Mouse (Mus musculus): ENCODE measurements around the gene Chil4.
"Not testable (repeated sequence)": the region's sequence is repeated elsewhere in the genome, so short reads cannot be mapped to it uniquely, and the experiment has no call there.

The Chil4 gene

DNA sequence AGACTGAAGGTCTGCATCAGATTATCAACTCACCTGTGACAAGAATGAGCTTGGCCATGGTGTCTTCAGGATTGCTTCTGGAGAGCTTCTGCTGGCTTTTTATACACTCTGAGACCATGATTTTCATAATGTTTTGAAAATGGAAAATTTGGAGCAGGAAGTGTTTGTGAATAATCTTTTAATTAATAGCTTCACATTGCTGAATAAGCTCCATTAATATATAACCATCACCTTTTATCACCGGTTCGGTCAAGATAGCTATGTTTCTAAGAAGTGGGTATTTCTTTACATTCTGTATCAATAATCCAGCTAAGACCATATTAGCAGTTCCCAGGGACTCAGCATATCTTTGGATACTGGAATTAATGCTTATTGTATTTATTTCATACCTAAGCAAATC lies at the start of gene Chil4:
Chil4 (minus strand) TSS at position 101 of the 400 bp plus-strand sequence.
- no peak for DNase-seq (ENCODE audit: low read depth)

- DNase-seq (ENCODE audit: low read depth), result no peak
These were observed 46.5 kb upstream of the Chil4 start for GRCm38 (mm10) chr3:106265854-106266253.

DNA sequence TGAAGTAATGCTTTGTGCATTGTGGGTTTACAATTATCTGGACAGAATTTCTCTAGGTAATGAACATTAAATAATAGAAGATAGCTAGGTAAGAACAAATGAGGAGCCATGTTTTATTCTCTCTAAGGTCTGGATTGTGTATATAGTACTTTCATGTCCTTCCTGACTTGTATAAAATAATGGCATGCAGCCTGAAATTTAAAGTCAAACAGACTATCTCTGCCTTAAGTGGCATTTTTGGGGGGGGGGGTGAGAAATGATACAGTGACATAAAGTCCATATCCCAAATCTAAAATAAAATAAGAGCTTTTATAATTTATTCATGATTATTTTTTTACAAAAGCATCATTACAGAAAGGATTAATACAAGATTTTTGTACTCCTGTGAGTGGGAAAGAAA lies 45.5 kb upstream of the Chil4 start:
- no peak for DNase-seq (ENCODE audit: low read depth)

GRCm38 (mm10) chr3:106257076-106257475 lies 37.8 kb upstream of the Chil4 start:
- DNase-seq (ENCODE audit: low read depth), result not testable (repeated sequence)

- DNase-seq (ENCODE audit: low read depth), result no peak
These were observed 33.4 kb upstream of the Chil4 start for GRCm38 (mm10) chr3:106252719-106253118.

- DNase-seq (ENCODE audit: low read depth), result not testable (repeated sequence)
These were observed 31.6 kb upstream of the Chil4 start for GRCm38 (mm10) chr3:106250763-106251399.

- DNase-seq (ENCODE audit: low read depth), result not testable (repeated sequence)
These were observed 28.1 kb upstream of the Chil4 start for GRCm38 (mm10) chr3:106247369-106247768.

GRCm38 (mm10) chr3:106240210-106240609 lies 20.9 kb upstream of the Chil4 start:
- DNase-seq (ENCODE audit: low read depth), result not testable (repeated sequence)

- no peak for DNase-seq (ENCODE audit: low read depth)
These were observed 20.0 kb upstream of the Chil4 start for GRCm38 (mm10) chr3:106239196-106239791.

GRCm38 (mm10) chr3:106223391-106223790 lies 4.1 kb upstream of the Chil4 start:
- DNase-seq (ENCODE audit: low read depth), result not testable (repeated sequence)

- DNase-seq (ENCODE audit: low read depth), result no peak
These were observed 2.4 kb upstream of the Chil4 start for GRCm38 (mm10) chr3:106221625-106222265.

GRCm38 (mm10) chr3:106218284-106218954 lies 888 bp downstream of the Chil4 start:
- DNase-seq (ENCODE audit: low read depth), result not testable (repeated sequence)

DNA sequence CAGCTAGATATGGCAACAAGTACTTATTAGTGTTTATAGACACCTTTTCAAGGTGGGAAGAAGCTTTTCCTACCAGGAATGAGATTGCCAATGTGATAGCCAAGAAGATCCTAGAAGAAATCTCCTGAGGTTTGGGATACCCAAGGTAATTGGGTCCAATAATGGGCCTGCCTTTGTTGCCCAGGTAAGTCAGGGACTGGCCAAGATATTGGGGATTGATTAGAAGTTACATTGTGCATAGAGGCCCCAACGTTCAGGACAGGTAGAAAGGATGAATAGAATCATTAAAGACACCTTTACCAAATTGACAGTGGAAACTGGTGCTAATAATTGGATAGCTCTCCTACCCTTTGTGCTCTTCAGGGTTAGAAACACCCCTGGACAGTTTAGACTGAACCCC lies 21.3 kb downstream of the Chil4 start:
- DNase-seq (ENCODE audit: low read depth), result not testable (repeated sequence)

GRCm38 (mm10) chr3:106197246-106197645 lies 22.1 kb downstream of the Chil4 start:
- not testable (repeated sequence) for DNase-seq (ENCODE audit: low read depth)

DNA sequence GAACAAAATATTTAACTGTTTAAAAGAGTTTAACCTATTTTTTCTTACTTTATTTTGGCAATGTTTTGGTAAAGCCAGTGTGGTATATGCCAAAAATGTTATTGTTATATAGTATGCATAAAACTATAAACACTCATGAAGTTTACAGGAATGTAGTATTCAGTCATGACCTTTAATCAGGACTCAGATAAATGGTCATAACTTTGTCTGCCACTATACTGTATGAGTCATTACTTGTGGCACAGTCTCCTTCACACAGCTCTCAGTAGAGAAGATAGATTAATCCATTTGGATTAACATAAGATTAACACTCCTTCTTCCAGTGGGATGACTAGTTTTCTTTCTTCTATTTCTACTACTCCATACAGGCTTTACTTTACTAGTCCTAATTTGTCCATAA lies 23.0 kb downstream of the Chil4 start:
- DNase-seq (ENCODE audit: low read depth), result no peak

- no peak for DNase-seq (ENCODE audit: low read depth)
These were observed 23.8 kb downstream of the Chil4 start for GRCm38 (mm10) chr3:106195486-106195885.

- no peak for DNase-seq (ENCODE audit: low read depth)
These were observed 31.3 kb downstream of the Chil4 start for GRCm38 (mm10) chr3:106187991-106188390.

GRCm38 (mm10) chr3:106177509-106178189 lies 41.7 kb downstream of the Chil4 start:
- no peak for DNase-seq (ENCODE audit: low read depth)

DNA sequence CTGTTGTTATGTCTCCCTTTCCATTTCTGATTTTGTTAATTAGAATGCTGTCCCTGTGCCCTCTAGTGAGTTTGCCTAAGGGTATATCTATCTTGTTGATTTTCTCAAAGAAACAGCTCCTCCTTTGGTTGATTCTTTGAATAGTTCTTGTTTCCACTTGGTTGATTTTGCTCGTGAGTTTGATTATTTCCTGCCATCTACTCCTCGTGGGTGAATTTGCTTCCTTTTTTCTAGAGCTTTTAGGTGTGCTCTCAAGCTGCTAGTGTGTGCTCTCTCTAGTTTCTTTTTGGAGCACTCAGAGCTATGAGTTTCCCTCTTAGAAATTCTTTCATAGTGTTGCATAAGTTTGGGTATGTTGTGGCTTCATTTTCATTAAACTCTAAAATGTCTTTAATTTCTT lies 44.3 kb downstream of the Chil4 start:
- DNase-seq (ENCODE audit: low read depth), result not testable (repeated sequence)

- not testable (repeated sequence) for DNase-seq (ENCODE audit: low read depth)
These were observed 46.8 kb downstream of the Chil4 start for GRCm38 (mm10) chr3:106172506-106172905.

DNA sequence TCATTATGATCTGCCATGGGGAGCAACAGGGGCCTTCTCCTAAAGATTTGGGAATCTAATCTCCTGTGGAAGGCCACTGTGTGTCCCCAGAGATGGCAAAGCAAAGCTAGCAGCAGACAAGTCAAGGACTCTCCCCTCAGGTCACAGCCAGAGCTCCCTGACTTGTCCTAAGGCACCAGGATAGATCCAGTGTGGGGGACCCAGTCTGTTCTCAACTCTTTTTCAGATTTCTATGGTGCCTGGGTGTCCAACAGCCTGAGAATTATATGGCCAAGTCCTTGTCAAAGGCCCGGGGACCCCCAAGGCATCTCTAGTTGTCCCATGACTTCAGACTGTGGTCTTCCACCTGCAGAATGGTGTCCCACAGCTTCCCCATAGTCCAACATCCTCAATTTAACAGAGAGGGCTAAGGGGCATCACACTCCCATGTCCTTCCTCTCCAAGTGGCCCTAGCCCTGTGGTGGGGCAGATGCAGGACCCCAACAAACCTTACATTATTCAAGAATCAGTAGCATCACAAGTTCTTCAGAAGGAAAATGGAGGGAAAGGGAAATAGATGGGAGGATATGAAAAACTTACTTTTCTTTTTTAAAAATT lies 48.1 kb downstream of the Chil4 start:
- no peak for DNase-seq (ENCODE audit: low read depth)

Measured in NIH3T3 (cell line).